Mouse (Mus musculus): ENCODE data around the gene Dck.

GRCm38 (mm10) chr5:88821542-88821941, 56.7 kb downstream of the Dck start:
- TF ChIP-seq CTCF (IDR thresholded peaks at IDR 0.05; ENCODE audit: insufficient read depth, low read length): no peak
- TF ChIP-seq POLR2A (IDR thresholded peaks at IDR 0.05; ENCODE audit: borderline replicate concordance, extremely low read depth, low read depth, low read length): no peak
